Mouse (Mus musculus): ENCODE data around the gene H2-DMb2. TPM values are rescaled to one million over a fixed set of nuclear protein-coding genes. Genes with fewer than 3 reads are reported as not detected.

Gene H2-DMb2
- polyA plus RNA-seq, 1 experiment = 15.6 TPM

GRCm38 (mm10) chr17:34109806-34110195 lies 33.3 kb upstream of the H2-DMb2 start:
- DNase-seq = no peak
- 71% methylated on average over 3 of the region's 3 CpGs for WGBS
- Histone ChIP-seq H3K36me3 (ENCODE audit: control insufficient read depth, insufficient read depth, low read length) (peaks cover 28% of the 10 kb centered on the region), H3K4me3 (ENCODE audit: insufficient read depth, low read depth, low read length) (no peak overlapping the region), H3K27ac (ENCODE audit: insufficient read depth, low read depth, low read length) (no peak overlapping the region), H3K4me1 (ENCODE audit: control insufficient read depth, insufficient read depth, low read length) (no peaks in the 10 kb centered on the region), H3K27me3 (replicated peaks; ENCODE audit: control insufficient read depth, insufficient read depth, low read length) (no peaks in the 10 kb centered on the region)
- no peak for TF ChIP-seq POLR2A (IDR thresholded peaks at IDR 0.05; ENCODE audit: low read depth, low read length)
- no peak for TF ChIP-seq CTCF (conservative IDR thresholded peaks at IDR 0.05; ENCODE audit: insufficient read depth, insufficient read length, low read depth, low read length)

GRCm38 (mm10) chr17:34110309-34110708 lies 32.8 kb upstream of the H2-DMb2 start:
- Histone ChIP-seq H3K36me3 (ENCODE audit: control insufficient read depth, insufficient read depth, low read length) (peaks cover 32% of the 10 kb centered on the region), H3K4me1 (ENCODE audit: control insufficient read depth, insufficient read depth, low read length) (no peaks in the 10 kb centered on the region), H3K27ac (ENCODE audit: insufficient read depth, low read depth, low read length) (no peak overlapping the region), H3K27me3 (replicated peaks; ENCODE audit: control insufficient read depth, insufficient read depth, low read length) (no peaks in the 10 kb centered on the region), H3K4me3 (ENCODE audit: insufficient read depth, low read depth, low read length) (no peak overlapping the region)
- WGBS = 41% methylated on average over 8 of the region's 8 CpGs
- TF ChIP-seq CTCF (conservative IDR thresholded peaks at IDR 0.05; ENCODE audit: insufficient read depth, insufficient read length, low read depth, low read length) (no peak), POLR2A (IDR thresholded peaks at IDR 0.05; ENCODE audit: low read depth, low read length) (no peak)
- DNase-seq = no peak

GRCm38 (mm10) chr17:34114114-34114513 lies 29.0 kb upstream of the H2-DMb2 start:
- no peak for DNase-seq
- peaks cover 6% of the 10 kb centered on the region for H3K4me1 ChIP-seq (ENCODE audit: control insufficient read depth, insufficient read depth, low read length)
- no peak overlapping the region for H3K4me3 ChIP-seq (ENCODE audit: insufficient read depth, low read depth, low read length)
- H3K36me3 ChIP-seq (ENCODE audit: control insufficient read depth, insufficient read depth, low read length) = peaks cover 55% of the 10 kb centered on the region
- no peak for TF ChIP-seq POLR2A (IDR thresholded peaks at IDR 0.05; ENCODE audit: low read depth, low read length)
- no peak for TF ChIP-seq CTCF (conservative IDR thresholded peaks at IDR 0.05; ENCODE audit: insufficient read depth, insufficient read length, low read depth, low read length)
- no peak overlapping the region for H3K27ac ChIP-seq (ENCODE audit: insufficient read depth, low read depth, low read length)
- no peaks in the 10 kb centered on the region for H3K27me3 ChIP-seq (replicated peaks; ENCODE audit: control insufficient read depth, insufficient read depth, low read length)
- 75% methylated on average over 7 of the region's 7 CpGs for WGBS

- DNase-seq = no peak
- H3K4me3 ChIP-seq (ENCODE audit: insufficient read depth, low read depth, low read length) = peak overlapping the region; percentile 81
- no peaks in the 10 kb centered on the region for H3K27me3 ChIP-seq (replicated peaks; ENCODE audit: control insufficient read depth, insufficient read depth, low read length)
- 1% methylated on average over 7 of the region's 7 CpGs for WGBS
- H3K4me1 ChIP-seq (ENCODE audit: control insufficient read depth, insufficient read depth, low read length) = peaks cover 6% of the 10 kb centered on the region
- H3K27ac ChIP-seq (ENCODE audit: insufficient read depth, low read depth, low read length) = no peak overlapping the region
- peaks cover 50% of the 10 kb centered on the region for H3K36me3 ChIP-seq (ENCODE audit: control insufficient read depth, insufficient read depth, low read length)
- TF ChIP-seq CTCF (conservative IDR thresholded peaks at IDR 0.05; ENCODE audit: insufficient read depth, insufficient read length, low read depth, low read length) (no peak), POLR2A (IDR thresholded peaks at IDR 0.05; ENCODE audit: low read depth, low read length) (no peak)
Observed at GRCm38 (mm10) chr17:34116736-34117370, 26.3 kb upstream of the H2-DMb2 start.

- H3K27me3 ChIP-seq (replicated peaks; ENCODE audit: control insufficient read depth, insufficient read depth, low read length) = no peaks in the 10 kb centered on the region
- 2% methylated on average over 5 of the region's 5 CpGs for WGBS
- DNase-seq = no peak
- H3K27ac ChIP-seq (ENCODE audit: insufficient read depth, low read depth, low read length) = no peak overlapping the region
- H3K36me3 ChIP-seq (ENCODE audit: control insufficient read depth, insufficient read depth, low read length) = peaks cover 43% of the 10 kb centered on the region
- H3K4me1 ChIP-seq (ENCODE audit: control insufficient read depth, insufficient read depth, low read length) = peaks cover 6% of the 10 kb centered on the region
- peak overlapping the region; percentile 81 for H3K4me3 ChIP-seq (ENCODE audit: insufficient read depth, low read depth, low read length)
- TF ChIP-seq POLR2A (IDR thresholded peaks at IDR 0.05; ENCODE audit: low read depth, low read length) = no peak
- TF ChIP-seq CTCF (conservative IDR thresholded peaks at IDR 0.05; ENCODE audit: insufficient read depth, insufficient read length, low read depth, low read length) = no peak
Observed at GRCm38 (mm10) chr17:34117421-34118112, 25.5 kb upstream of the H2-DMb2 start.

- peak overlapping the region; percentile 81 for H3K4me3 ChIP-seq (ENCODE audit: insufficient read depth, low read depth, low read length)
- peak; percentile 42 for DNase-seq
- TF ChIP-seq POLR2A (IDR thresholded peaks at IDR 0.05; ENCODE audit: low read depth, low read length) (no peak), CTCF (conservative IDR thresholded peaks at IDR 0.05; ENCODE audit: insufficient read depth, insufficient read length, low read depth, low read length) (no peak)
- H3K36me3 ChIP-seq (ENCODE audit: control insufficient read depth, insufficient read depth, low read length) = peaks cover 37% of the 10 kb centered on the region
- WGBS = under 1% methylated on average over 67 of the region's 67 CpGs
- peaks cover 6% of the 10 kb centered on the region for H3K4me1 ChIP-seq (ENCODE audit: control insufficient read depth, insufficient read depth, low read length)
- H3K27me3 ChIP-seq (replicated peaks; ENCODE audit: control insufficient read depth, insufficient read depth, low read length) = no peaks in the 10 kb centered on the region
- peak overlapping the region; percentile 54 for H3K27ac ChIP-seq (ENCODE audit: insufficient read depth, low read depth, low read length)
Observed at GRCm38 (mm10) chr17:34118113-34118872, 24.8 kb upstream of the H2-DMb2 start.

GRCm38 (mm10) chr17:34118873-34119248 lies 24.2 kb upstream of the H2-DMb2 start:
- WGBS = under 1% methylated on average over 38 of the region's 38 CpGs

More at GRCm38 (mm10) chr17:34118873-34119248, 24.2 kb upstream of the H2-DMb2 start:
- Histone ChIP-seq H3K4me3 (ENCODE audit: insufficient read depth, low read depth, low read length) (peak overlapping the region; percentile 81), H3K27me3 (replicated peaks; ENCODE audit: control insufficient read depth, insufficient read depth, low read length) (no peaks in the 10 kb centered on the region), H3K36me3 (ENCODE audit: control insufficient read depth, insufficient read depth, low read length) (peaks cover 31% of the 10 kb centered on the region), H3K27ac (ENCODE audit: insufficient read depth, low read depth, low read length) (peak overlapping the region; percentile 54; the same call in 1 of the 2 replicates), H3K4me1 (ENCODE audit: control insufficient read depth, insufficient read depth, low read length) (peaks cover 6% of the 10 kb centered on the region)
- no peak for TF ChIP-seq POLR2A (IDR thresholded peaks at IDR 0.05; ENCODE audit: low read depth, low read length)
- TF ChIP-seq CTCF (conservative IDR thresholded peaks at IDR 0.05; ENCODE audit: insufficient read depth, insufficient read length, low read depth, low read length) = no peak
- DNase-seq = no peak

All from kidney, adult 2 months (tissue).